Mouse (Mus musculus): ENCODE data around the gene Lrrc8e.

Gene Lrrc8e

GRCm38 (mm10) chr8:4258233-4258632, 31.6 kb downstream of the Lrrc8e start:
- peak; percentile 64 to 78 for DNase-seq

GRCm38 (mm10) chr8:4258678-4259077, 32.1 kb downstream of the Lrrc8e start:
- peak in 1 of 2 experiments; percentile 42 for DNase-seq

GRCm38 (mm10) chr8:4259125-4259804, 32.6 kb downstream of the Lrrc8e start, which contains the start of gene Ctxn1:
Gene Ctxn1 (minus strand): TSS chr8:4259274.
- peak; percentile 71 to 87 for DNase-seq

GRCm38 (mm10) chr8:4259805-4260170, 33.2 kb downstream of the Lrrc8e start:
- no peak for DNase-seq

- DNase-seq = no peak
These were observed 36.6 kb downstream of the Lrrc8e start for GRCm38 (mm10) chr8:4263105-4263791.

GRCm38 (mm10) chr8:4265160-4265914, 38.7 kb downstream of the Lrrc8e start:
- DNase-seq = no peak

GRCm38 (mm10) chr8:4267627-4268026, 41.0 kb downstream of the Lrrc8e start:
- DNase-seq = peak in 1 of 2 experiments; percentile 44

GRCm38 (mm10) chr8:4269609-4270008, 43.0 kb downstream of the Lrrc8e start:
- DNase-seq = peak in 1 of 2 experiments; percentile 53

- peak; percentile 98 for DNase-seq
These were observed 48.9 kb downstream of the Lrrc8e start, which contains the start of gene Timm44 for GRCm38 (mm10) chr8:4275275-4276110. Gene Timm44 (minus strand): TSS chr8:4275913.

GRCm38 (mm10) chr8:4276111-4276465, 49.5 kb downstream of the Lrrc8e start:
- DNase-seq = no peak
